Mouse (Mus musculus) T-cell, adult 2 months (primary cell): Measurements from ENCODE around the gene Lipm.

Source experiments
- DNase-seq: peaks from one replicate; pipeline ENCODE4 v3.0.0; 2022; ENCODE audit warnings: low spot score

Gene Lipm

GRCm38 (mm10) chr19:34100633-34101032, at the start of gene Lipm:
Lipm (plus strand) TSS chr19:34100933.
- no peak for DNase-seq

GRCm38 (mm10) chr19:34051502-34051901, 49.2 kb upstream of the Lipm start:
- no peak for DNase-seq

- DNase-seq, result no peak
Measured at GRCm38 (mm10) chr19:34063547-34063946, 37.2 kb upstream of the Lipm start.

GRCm38 (mm10) chr19:34064059-34064458, 36.7 kb upstream of the Lipm start:
- no peak for DNase-seq

- DNase-seq, result no peak
Measured at GRCm38 (mm10) chr19:34066779-34067472, 33.8 kb upstream of the Lipm start, which contains the start of gene Lipn. Lipn (plus strand) TSS chr19:34067358.

GRCm38 (mm10) chr19:34074239-34074638, 26.5 kb upstream of the Lipm start:
- DNase-seq, result no peak

GRCm38 (mm10) chr19:34078130-34078529, 22.6 kb upstream of the Lipm start:
- DNase-seq, result no peak

GRCm38 (mm10) chr19:34089011-34089680, 11.6 kb upstream of the Lipm start:
- no peak for DNase-seq

GRCm38 (mm10) chr19:34095381-34095780, 5.4 kb upstream of the Lipm start:
- no peak for DNase-seq

GRCm38 (mm10) chr19:34096228-34096627, 4.5 kb upstream of the Lipm start:
- no peak for DNase-seq

- no peak for DNase-seq
Measured at GRCm38 (mm10) chr19:34101888-34102287, 1.2 kb downstream of the Lipm start.

- DNase-seq, result no peak
Measured at GRCm38 (mm10) chr19:34104841-34105240, 4.1 kb downstream of the Lipm start.

GRCm38 (mm10) chr19:34119102-34119501, 18.4 kb downstream of the Lipm start:
- no peak for DNase-seq

GRCm38 (mm10) chr19:34119653-34120052, 18.9 kb downstream of the Lipm start:
- no peak for DNase-seq

- no peak for DNase-seq
Measured at GRCm38 (mm10) chr19:34120107-34120731, 19.5 kb downstream of the Lipm start.

GRCm38 (mm10) chr19:34138720-34139430, 38.1 kb downstream of the Lipm start:
- DNase-seq, result no peak

- DNase-seq, result no peak
Measured at GRCm38 (mm10) chr19:34139431-34140046, 38.8 kb downstream of the Lipm start.

- DNase-seq, result no peak
Measured at GRCm38 (mm10) chr19:34148421-34148820, 47.7 kb downstream of the Lipm start.

GRCm38 (mm10) chr19:34151909-34152308, 51.2 kb downstream of the Lipm start:
- peak; percentile 56 for DNase-seq

- DNase-seq, result no peak
Measured at GRCm38 (mm10) chr19:34153263-34154144, 52.8 kb downstream of the Lipm start.

- no peak for DNase-seq
Measured at GRCm38 (mm10) chr19:34162693-34163092, 62.0 kb downstream of the Lipm start.
